Mouse (Mus musculus): ENCODE results near the gene Mapk12. TPM values are rescaled to one million over a fixed set of nuclear protein-coding genes. Genes with fewer than 3 reads are reported as not detected.

Mapk12 gene
- polyA plus RNA-seq, 1 experiment from 2014 or later, result 1.5 TPM

GRCm38 (mm10) chr15:89090662-89091061 lies 49.8 kb downstream of the Mapk12 start:
- Histone ChIP-seq H3K9ac (peak overlapping the region; percentile 9; the same call in 1 of the 2 replicates), H3K27ac (no peak overlapping the region), H3K36me3 (peaks cover 40% of the 10 kb centered on the region), H3K27me3 (no peaks in the 10 kb centered on the region), H3K9me3 (replicated peaks) (no peaks in the 10 kb centered on the region), H3K4me1 (replicated peaks) (peaks cover 24% of the 10 kb centered on the region), H3K4me3 (replicated peaks) (0 out of 2 replicates have a peak overlapping the region, but pooled peaks have one; percentile 96), H3K4me2 (peak overlapping the region; percentile 95)
- no peak for ATAC-seq (ENCODE audit: low read depth)
- DNase-seq, result no peak
- WGBS (ENCODE audit: insufficient replicate concordance), result 94% methylated on average over 4 of the region's 4 CpGs

DNA sequence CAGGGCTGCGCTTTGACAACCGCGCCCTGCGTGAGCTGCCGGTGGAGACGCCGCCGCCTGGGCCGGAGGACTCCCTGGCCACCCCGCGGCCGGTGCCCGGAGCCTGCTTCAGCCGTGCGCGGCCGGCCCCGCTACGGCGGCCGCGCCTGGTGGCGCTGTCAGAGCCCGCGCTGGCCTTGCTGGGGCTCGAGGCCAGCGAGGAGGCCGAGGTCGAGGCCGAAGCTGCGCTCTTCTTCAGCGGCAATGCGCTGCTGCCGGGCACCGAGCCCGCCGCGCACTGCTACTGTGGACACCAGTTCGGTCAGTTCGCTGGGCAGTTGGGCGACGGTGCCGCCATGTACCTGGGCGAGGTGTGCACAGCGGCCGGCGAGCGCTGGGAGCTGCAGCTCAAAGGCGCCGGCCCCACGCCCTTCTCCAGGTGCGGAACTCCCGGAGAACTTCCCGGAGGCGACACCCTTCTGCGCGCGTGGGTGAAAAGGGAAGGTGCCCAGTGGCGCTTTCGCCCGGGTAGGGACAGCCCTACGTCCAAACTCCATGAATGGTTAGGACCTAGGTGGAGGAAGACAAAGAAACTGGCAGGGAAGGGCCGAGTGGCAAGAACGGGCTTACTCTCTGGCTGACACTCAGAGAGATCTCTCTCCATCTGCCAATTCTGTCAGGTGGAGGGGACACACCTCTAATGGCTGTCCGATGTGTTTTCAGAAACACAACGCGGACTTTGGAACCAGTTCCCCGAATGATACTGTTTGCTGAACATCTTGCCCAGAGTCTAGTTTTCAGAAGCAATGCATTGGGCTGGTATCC lies 51.1 kb downstream of the Mapk12 start:
- ATAC-seq (ENCODE audit: low read depth), result peak; percentile 70
- Histone ChIP-seq H3K4me2 (peak overlapping the region; percentile 95), H3K27me3 (no peaks in the 10 kb centered on the region), H3K36me3 (peaks cover 40% of the 10 kb centered on the region), H3K9me3 (replicated peaks) (no peaks in the 10 kb centered on the region), H3K9ac (peak overlapping the region; percentile 95), H3K27ac (peak overlapping the region; percentile 85), H3K4me1 (replicated peaks) (peaks cover 24% of the 10 kb centered on the region), H3K4me3 (replicated peaks) (peak overlapping the region; percentile 96)
- peak; percentile 18 for DNase-seq
- WGBS (ENCODE audit: insufficient replicate concordance), result 2% methylated on average over 68 of the region's 68 CpGs

DNA sequence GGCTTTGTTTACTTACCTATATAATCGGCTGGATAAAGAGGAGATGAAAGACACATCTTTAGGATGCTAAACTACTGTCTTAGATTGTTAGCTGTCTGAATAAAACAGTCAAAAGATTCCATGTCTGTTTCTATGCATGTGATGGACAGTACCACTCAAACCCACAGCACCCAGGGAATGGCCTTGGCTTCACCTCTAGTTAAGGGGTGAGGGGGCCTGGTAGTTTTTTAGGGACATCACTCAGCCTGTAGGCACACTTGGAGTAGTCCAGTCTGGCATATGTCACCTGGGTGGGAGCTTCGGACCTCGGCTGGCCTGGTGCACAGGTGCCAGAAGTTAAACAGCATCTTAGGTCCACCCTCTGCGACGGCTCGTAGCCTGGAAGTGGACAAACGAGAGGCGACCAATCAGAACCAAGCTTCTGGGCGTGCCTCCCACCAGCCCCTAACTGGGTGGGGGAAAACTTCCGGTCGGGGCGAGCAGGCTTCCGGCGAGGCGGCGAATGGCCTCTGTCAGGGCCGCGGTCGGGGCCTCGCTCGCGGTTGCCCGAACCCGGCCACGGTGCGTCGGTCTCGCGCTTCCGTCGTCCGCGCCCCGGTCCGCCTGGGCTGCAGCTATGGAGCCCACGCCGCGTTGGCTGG lies 51.8 kb downstream of the Mapk12 start, which contains the start of gene Selenoo:
Selenoo (plus strand) TSS at position 478 of the 641 bp plus-strand sequence.
- DNase-seq, result peak; percentile 83
- peak; percentile 92 for ATAC-seq (ENCODE audit: low read depth)
- Histone ChIP-seq H3K36me3 (peaks cover 39% of the 10 kb centered on the region), H3K4me2 (peak within 1 kb of the TSS; percentile 95), H3K27ac (peak within 1 kb of the TSS; percentile 85), H3K4me3 (replicated peaks) (peak within 1 kb of the TSS; percentile 96), H3K9me3 (replicated peaks) (no peaks in the 10 kb centered on the region), H3K4me1 (replicated peaks) (peaks cover 27% of the 10 kb centered on the region), H3K9ac (peak within 1 kb of the TSS; percentile 95), H3K27me3 (no peaks in the 10 kb centered on the region)
- 2% methylated on average over 38 of the region's 38 CpGs for WGBS (ENCODE audit: insufficient replicate concordance)

- H3K9me3 ChIP-seq (replicated peaks), result no peaks in the 10 kb centered on the region
- DNase-seq (no peak), ATAC-seq (ENCODE audit: low read depth) (no peak)
- peaks cover 49% of the 10 kb centered on the region for H3K36me3 ChIP-seq
- no peak overlapping the region for H3K27ac ChIP-seq
- WGBS (ENCODE audit: insufficient replicate concordance), result 72% methylated on average over 2 of the region's 2 CpGs
- no peak overlapping the region for H3K9ac ChIP-seq
- H3K4me2 ChIP-seq, result no peak overlapping the region
- H3K4me3 ChIP-seq (replicated peaks), result no peak overlapping the region
- peaks cover 17% of the 10 kb centered on the region for H3K4me1 ChIP-seq (replicated peaks)
- H3K27me3 ChIP-seq, result no peaks in the 10 kb centered on the region
Measured at GRCm38 (mm10) chr15:89084826-89085225, 55.7 kb downstream of the Mapk12 start.

- no peak for DNase-seq
- peaks cover 49% of the 10 kb centered on the region for H3K36me3 ChIP-seq
- H3K4me1 ChIP-seq (replicated peaks), result peaks cover 13% of the 10 kb centered on the region
- no peaks in the 10 kb centered on the region for H3K9me3 ChIP-seq (replicated peaks)
- ATAC-seq (ENCODE audit: low read depth), result no peak
- 89% methylated on average over 1 of the region's 1 CpGs for WGBS (ENCODE audit: insufficient replicate concordance)
- no peak overlapping the region for H3K4me3 ChIP-seq (replicated peaks)
- H3K4me2 ChIP-seq, result no peak overlapping the region
- H3K27me3 ChIP-seq, result no peaks in the 10 kb centered on the region
- H3K27ac ChIP-seq, result no peak overlapping the region
- H3K9ac ChIP-seq, result no peak overlapping the region
Measured at GRCm38 (mm10) chr15:89083906-89084305, 56.6 kb downstream of the Mapk12 start.

Small RNAs within 50 kb of the gene (microRNA-seq; reads per million reads assigned to microRNA genes)
- 3.5 reads per million, percentile 5 among the genes with 10 or more reads in this experiment for gene Mir6958
- gene Mir7118, result not detected

Other genes starting within 250 kb of the Mapk12 start
- not detected in 2 replicates for gene Ttll8, start 186.3 kb downstream of the Mapk12 start, polyA plus RNA-seq (2015; fragmentation: Nextera tagmentation; extraction: Ambion mirVana)
- 0.03 TPM in 1 of 2 replicates, not detected in the other for gene Mlc1, start 161.7 kb downstream of the Mapk12 start, polyA plus RNA-seq (2015; fragmentation: Nextera tagmentation; extraction: Ambion mirVana)
- gene Mov10l1, start 157.8 kb downstream of the Mapk12 start, polyA plus RNA-seq (2015; fragmentation: Nextera tagmentation; extraction: Ambion mirVana), result not detected in 2 replicates
- not detected in 2 replicates for gene Panx2, start 81.0 kb downstream of the Mapk12 start, polyA plus RNA-seq (2015; fragmentation: Nextera tagmentation; extraction: Ambion mirVana)
- 16.4 and 16.6 TPM in 2 replicates for gene Trabd, start 65.6 kb downstream of the Mapk12 start, polyA plus RNA-seq (2015; fragmentation: Nextera tagmentation; extraction: Ambion mirVana)
- gene Selenoo, start 51.6 kb downstream of the Mapk12 start, polyA plus RNA-seq (2015; fragmentation: Nextera tagmentation; extraction: Ambion mirVana), result 6.4 and 7.1 TPM in 2 replicates
- 6.5 and 6.7 TPM in 2 replicates for gene Tubgcp6, start 17.6 kb downstream of the Mapk12 start, polyA plus RNA-seq (2015; fragmentation: Nextera tagmentation; extraction: Ambion mirVana)
- gene Hdac10, start 12.0 kb downstream of the Mapk12 start, polyA plus RNA-seq (2015; fragmentation: Nextera tagmentation; extraction: Ambion mirVana), result 10.2 TPM in 2 replicates
- 0.76 and 0.78 TPM in 2 replicates for gene Mapk11, start 8.9 kb upstream of the Mapk12 start, polyA plus RNA-seq (2015; fragmentation: Nextera tagmentation; extraction: Ambion mirVana)
- gene Plxnb2, start 40.1 kb upstream of the Mapk12 start, polyA plus RNA-seq (2015; fragmentation: Nextera tagmentation; extraction: Ambion mirVana), result 20.2 and 21.2 TPM in 2 replicates
- gene Dennd6b, start 55.8 kb upstream of the Mapk12 start, polyA plus RNA-seq (2015; fragmentation: Nextera tagmentation; extraction: Ambion mirVana), result 3.0 and 3.2 TPM in 2 replicates
- gene Ppp6r2, start 70.8 kb upstream of the Mapk12 start, polyA plus RNA-seq (2015; fragmentation: Nextera tagmentation; extraction: Ambion mirVana), result 16.2 and 17.1 TPM in 2 replicates
- gene Sbf1, start 174.6 kb upstream of the Mapk12 start, polyA plus RNA-seq (2015; fragmentation: Nextera tagmentation; extraction: Ambion mirVana), result 18.8 and 21.7 TPM in 2 replicates
- gene Adm2, start 182.0 kb upstream of the Mapk12 start, polyA plus RNA-seq (2015; fragmentation: Nextera tagmentation; extraction: Ambion mirVana), result 1.4 and 2.4 TPM in 2 replicates
- gene Miox, start 193.7 kb upstream of the Mapk12 start, polyA plus RNA-seq (2015; fragmentation: Nextera tagmentation; extraction: Ambion mirVana), result 5.6 and 6.8 TPM in 2 replicates
- 26.1 and 30.2 TPM in 2 replicates for gene Lmf2, start 215.0 kb upstream of the Mapk12 start, polyA plus RNA-seq (2015; fragmentation: Nextera tagmentation; extraction: Ambion mirVana)
- 114 and 131 TPM in 2 replicates for gene Ncaph2, start 215.0 kb upstream of the Mapk12 start, polyA plus RNA-seq (2015; fragmentation: Nextera tagmentation; extraction: Ambion mirVana)
- gene Sco2, start 233.1 kb upstream of the Mapk12 start, polyA plus RNA-seq (2015; fragmentation: Nextera tagmentation; extraction: Ambion mirVana), result 4.1 and 4.5 TPM in 2 replicates
- gene Tymp, start 236.3 kb upstream of the Mapk12 start, polyA plus RNA-seq (2015; fragmentation: Nextera tagmentation; extraction: Ambion mirVana), result 0.58 and 0.62 TPM in 2 replicates
- gene Odf3b, start 238.6 kb upstream of the Mapk12 start, polyA plus RNA-seq (2015; fragmentation: Nextera tagmentation; extraction: Ambion mirVana), result 0.56 and 0.59 TPM in 2 replicates
- not detected in 2 replicates for gene Klhdc7b, start 244.2 kb upstream of the Mapk12 start, polyA plus RNA-seq (2015; fragmentation: Nextera tagmentation; extraction: Ambion mirVana)

Data from liver, embryonic 13.5 days (tissue).